Mouse (Mus musculus) myocyte (in vitro differentiated cells): Measurements from ENCODE around the gene Slc22a6. TPM values are rescaled to one million over a fixed set of nuclear protein-coding genes. Genes with fewer than 3 reads are reported as not detected.

Experiments
- H3K27me3 ChIP-seq: one replicate; pipeline ENCODE4 v1.6.1; 2011; ENCODE audit not compliant: control insufficient read depth, insufficient read depth, insufficient read length
- H3K36me3 ChIP-seq: one replicate; pipeline ENCODE4 v1.6.1; 2011; ENCODE audit not compliant: control insufficient read depth, insufficient read depth
- H3K4me2 ChIP-seq: one replicate; pipeline ENCODE4 v1.6.1; 2011; ENCODE audit warnings: low read depth, control low read depth
- H3K4me3 ChIP-seq: one replicate; pipeline ENCODE4 v1.5.1; 2011; ENCODE audit warnings: mild to moderate bottlenecking, control low read depth, moderate library complexity
- H3K79me2 ChIP-seq: one replicate; pipeline ENCODE4 v1.6.1; 2011; ENCODE audit not compliant: control insufficient read depth, insufficient read depth
- H3ac ChIP-seq: one replicate; pipeline ENCODE4 v1.6.1; 2011; ENCODE audit not compliant: control insufficient read depth, insufficient read length
- CEBPB ChIP-seq: IDR thresholded peaks from 2 replicates; pipeline ENCODE4 v1.6.1; 2011; ENCODE audit warnings: mild to moderate bottlenecking, moderate library complexity; ENCODE audit not compliant: poor library complexity, insufficient read depth, severe bottlenecking
- E2F4 ChIP-seq: IDR thresholded peaks from one replicate; pipeline ENCODE4 v1.6.1; 2011; ENCODE audit warnings: mild to moderate bottlenecking, control low read depth, moderate library complexity; ENCODE audit not compliant: insufficient read depth
- MAX ChIP-seq: IDR thresholded peaks from one replicate; pipeline ENCODE4 v1.6.1; 2011; ENCODE audit warnings: low read depth, mild to moderate bottlenecking, control low read depth
- MYOD1 ChIP-seq, 3 experiments: IDR thresholded peaks; one replicate each; pipeline ENCODE4 v1.6.1; 2011; ENCODE audit warnings: control low read depth in 2 of 3, low read depth in 2 of 3, mild to moderate bottlenecking in 2 of 3, moderate library complexity in 1 of 3; ENCODE audit not compliant: insufficient read length in 2 of 3, control insufficient read depth in 1 of 3
- MYOG ChIP-seq, 3 experiments: IDR thresholded peaks; one replicate each; pipeline ENCODE4 v1.6.1; 2011; ENCODE audit warnings: control low read depth in 2 of 3, low read depth in 2 of 3, mild to moderate bottlenecking in 2 of 3; ENCODE audit not compliant: insufficient read length in 2 of 3, control insufficient read depth in 1 of 3, insufficient read depth in 1 of 3
- POLR2A ChIP-seq: IDR thresholded peaks from one replicate; pipeline ENCODE4 v1.6.1; 2011; ENCODE audit warnings: low read depth, mild to moderate bottlenecking, control low read depth, moderate library complexity; ENCODE audit not compliant: insufficient read length
- POLR2AphosphoS2 ChIP-seq: IDR thresholded peaks from one replicate; pipeline ENCODE4 v1.6.1; 2011; ENCODE audit warnings: low read depth, control low read depth; ENCODE audit not compliant: insufficient read length
- REST ChIP-seq: IDR thresholded peaks from one replicate; pipeline ENCODE4 v1.6.1; 2011; ENCODE audit warnings: mild to moderate bottlenecking, control low read depth, moderate library complexity; ENCODE audit not compliant: insufficient read depth, insufficient read length
- SRF ChIP-seq: IDR thresholded peaks from one replicate; pipeline ENCODE4 v1.6.1; 2011; ENCODE audit warnings: low read depth; ENCODE audit not compliant: control insufficient read depth, insufficient read length
- TCF12 ChIP-seq: IDR thresholded peaks from one replicate; pipeline ENCODE4 v1.6.1; 2011; ENCODE audit warnings: mild to moderate bottlenecking, control low read depth; ENCODE audit not compliant: poor library complexity, insufficient read depth, severe bottlenecking
- TCF3 ChIP-seq: IDR thresholded peaks from one replicate; pipeline ENCODE4 v1.6.1; 2011; ENCODE audit warnings: low read depth, control low read depth; ENCODE audit not compliant: insufficient read length
- USF1 ChIP-seq: IDR thresholded peaks from one replicate; pipeline ENCODE4 v1.6.1; 2011; ENCODE audit warnings: low read depth, mild to moderate bottlenecking, control low read depth, moderate library complexity
- polyA plus RNA-seq: library from polyadenylated mRNA; unstranded; fragments of >200 nt; fragmentation: generic; extraction: Trizol; gene quantifications from one replicate; pipeline ENCODE4 v1.2.1, GENCODE M21; 2012; ENCODE audit warnings: missing spikeins

Slc22a6 gene
- polyA plus RNA-seq, 1 experiment = not detected

- no peak for TF ChIP-seq MAX
- no peak for TF ChIP-seq SRF
- no peak for TF ChIP-seq MYOG (IDR thresholded peaks at IDR 0.05; ENCODE audit: control insufficient read depth in 1 of 3, insufficient read depth in 1 of 3, insufficient read length in 2 of 3, low read depth in 2 of 3)
- TF ChIP-seq TCF12 = no peak
- no peak for TF ChIP-seq USF1
- TF ChIP-seq TCF3 = no peak
- TF ChIP-seq MYOD1 (IDR thresholded peaks at IDR 0.05; ENCODE audit: control insufficient read depth in 1 of 3, insufficient read length in 2 of 3, low read depth in 2 of 3) = no peak
- no peak for TF ChIP-seq REST
- no peak for TF ChIP-seq E2F4
- TF ChIP-seq POLR2AphosphoS2 = no peak
- no peak for TF ChIP-seq POLR2A
- Histone ChIP-seq H3ac (no peak overlapping the region), H3K36me3 (no peaks in the 10 kb centered on the region), H3K4me3 (no peak overlapping the region), H3K27me3 (peaks cover 11% of the 10 kb centered on the region), H3K79me2 (no peaks in the 10 kb centered on the region), H3K4me2 (no peak overlapping the region)
These were observed 31.9 kb upstream of the Slc22a6 start for GRCm38 (mm10) chr19:8585899-8586298.

GRCm38 (mm10) chr19:8586350-8586749 lies 31.5 kb upstream of the Slc22a6 start:
- Histone ChIP-seq H3K4me3 (no peak overlapping the region), H3K4me2 (no peak overlapping the region), H3K79me2 (no peaks in the 10 kb centered on the region), H3ac (no peak overlapping the region), H3K27me3 (peaks cover 11% of the 10 kb centered on the region), H3K36me3 (no peaks in the 10 kb centered on the region)
- TF ChIP-seq MYOG (IDR thresholded peaks at IDR 0.05; ENCODE audit: control insufficient read depth in 1 of 3, insufficient read depth in 1 of 3, insufficient read length in 2 of 3, low read depth in 2 of 3) = no peak
- TF ChIP-seq REST = no peak
- no peak for TF ChIP-seq POLR2A
- TF ChIP-seq USF1 = no peak
- no peak for TF ChIP-seq TCF3
- TF ChIP-seq CEBPB = no peak
- no peak for TF ChIP-seq POLR2AphosphoS2
- TF ChIP-seq TCF12 = no peak

- no peaks in the 10 kb centered on the region for H3K36me3 ChIP-seq
- H3K27me3 ChIP-seq = peaks cover 11% of the 10 kb centered on the region
- no peak for TF ChIP-seq TCF12
- no peak overlapping the region for H3K4me2 ChIP-seq
- H3K4me3 ChIP-seq = no peak overlapping the region
- no peaks in the 10 kb centered on the region for H3K79me2 ChIP-seq
- no peak overlapping the region for H3ac ChIP-seq
These were observed 30.5 kb upstream of the Slc22a6 start for GRCm38 (mm10) chr19:8587315-8587714.

- Histone ChIP-seq H3K27me3 (peaks cover 31% of the 10 kb centered on the region), H3K36me3 (no peaks in the 10 kb centered on the region), H3K4me3 (no peak within 1 kb of the TSS), H3ac (no peak within 1 kb of the TSS), H3K79me2 (no peaks in the 10 kb centered on the region), H3K4me2 (no peak within 1 kb of the TSS)
- TF ChIP-seq MAX = no peak
- no peak for TF ChIP-seq TCF3
- no peak for TF ChIP-seq MYOD1 (IDR thresholded peaks at IDR 0.05; ENCODE audit: control insufficient read depth in 1 of 3, insufficient read length in 2 of 3, low read depth in 2 of 3)
- no peak for TF ChIP-seq CEBPB
- TF ChIP-seq POLR2A = no peak
- TF ChIP-seq REST = no peak
- TF ChIP-seq POLR2AphosphoS2 = no peak
- no peak for TF ChIP-seq TCF12
- TF ChIP-seq E2F4 = no peak
- TF ChIP-seq MYOG (IDR thresholded peaks at IDR 0.05; ENCODE audit: control insufficient read depth in 1 of 3, insufficient read depth in 1 of 3, insufficient read length in 2 of 3, low read depth in 2 of 3) = no peak
- no peak for TF ChIP-seq USF1
- TF ChIP-seq SRF = no peak
These were observed 26.9 kb upstream of the Slc22a6 start, which contains the start of gene Slc22a8 for GRCm38 (mm10) chr19:8590954-8591353. TSS of gene Slc22a8 (plus strand) at chr19:8591254.

- Histone ChIP-seq H3K79me2 (no peaks in the 10 kb centered on the region), H3K36me3 (no peaks in the 10 kb centered on the region), H3K4me3 (no peak overlapping the region), H3K4me2 (no peak overlapping the region), H3ac (no peak overlapping the region), H3K27me3 (peaks cover 43% of the 10 kb centered on the region)
- no peak for TF ChIP-seq MYOG (IDR thresholded peaks at IDR 0.05; ENCODE audit: control insufficient read depth in 1 of 3, insufficient read depth in 1 of 3, insufficient read length in 2 of 3, low read depth in 2 of 3)
- TF ChIP-seq TCF3 = no peak
- no peak for TF ChIP-seq USF1
- no peak for TF ChIP-seq POLR2A
- no peak for TF ChIP-seq TCF12
- TF ChIP-seq REST = no peak
- TF ChIP-seq MAX = no peak
- TF ChIP-seq E2F4 = no peak
- no peak for TF ChIP-seq POLR2AphosphoS2
- no peak for TF ChIP-seq CEBPB
- no peak for TF ChIP-seq MYOD1 (IDR thresholded peaks at IDR 0.05; ENCODE audit: control insufficient read depth in 1 of 3, insufficient read length in 2 of 3, low read depth in 2 of 3)
- no peak for TF ChIP-seq SRF
These were observed 25.7 kb upstream of the Slc22a6 start for GRCm38 (mm10) chr19:8592155-8592554.
